Mouse (Mus musculus) neural tube, embryonic 11.5 days (tissue): ENCODE results near the gene En2. TPM values are rescaled to one million over a fixed set of nuclear protein-coding genes. Genes with fewer than 3 reads are reported as not detected.

Source experiments
- ATAC-seq: fragments of 200-750 bp; cut with Nextera tagmentation; 2 replicates; pipeline ENCODE4 v1.8.0; 2017; ENCODE audit warnings: moderate number of reproducible peaks, mild to moderate bottlenecking, moderate TSS enrichment, moderate library complexity; ENCODE audit not compliant: insufficient read depth, low FRiP score, low TSS enrichment
- DNase-seq: peaks from one replicate; pipeline ENCODE4 v3.0.0-alpha.2; 2015; ENCODE audit warnings: low spot score
- H3K27ac ChIP-seq: fragments of 300-500 bp; sonication (generic); 2 replicates; pipeline ENCODE4 v1.5.1; 2014; ENCODE audit warnings: low read depth, mild to moderate bottlenecking, low read length
- H3K27me3 ChIP-seq: fragments of 300-500 bp; sonication (generic); 2 replicates; pipeline ENCODE4 v1.6.1; 2014; ENCODE audit warnings: mild to moderate bottlenecking, low read length, mixed read lengths; ENCODE audit not compliant: control insufficient read depth, insufficient read depth
- H3K36me3 ChIP-seq: fragments of 300-500 bp; sonication (generic); 2 replicates; pipeline ENCODE4 v1.6.1; 2014; ENCODE audit warnings: mild to moderate bottlenecking, low read length, moderate library complexity, mixed read lengths; ENCODE audit not compliant: control insufficient read depth, insufficient read depth
- H3K4me1 ChIP-seq: fragments of 300-500 bp; sonication (generic); 2 replicates; pipeline ENCODE4 v1.6.1; 2014; ENCODE audit warnings: low read length, mixed read lengths; ENCODE audit not compliant: control insufficient read depth, insufficient read depth
- H3K4me2 ChIP-seq: fragments of 300-500 bp; sonication (generic); 2 replicates; pipeline ENCODE4 v1.6.1; 2014; ENCODE audit warnings: low read depth, mild to moderate bottlenecking, moderate library complexity
- H3K4me3 ChIP-seq: fragments of 300-500 bp; sonication (generic); 2 replicates; pipeline ENCODE4 v1.5.1; 2014; ENCODE audit warnings: low read depth, low read length
- H3K9ac ChIP-seq: fragments of 300-500 bp; sonication (generic); 2 replicates; pipeline ENCODE4 v1.6.1; 2014; ENCODE audit warnings: mild to moderate bottlenecking, low read length
- H3K9me3 ChIP-seq: fragments of 300-500 bp; sonication (generic); 2 replicates; pipeline ENCODE4 v1.6.1; 2016; ENCODE audit warnings: low read length; ENCODE audit not compliant: control insufficient read depth
- WGBS: fragments of 180-500 bp; shearing (Covaris S2); extraction: QIAGEN DNeasy Blood & Tissue Kit; methylation state at CpG from one replicate; pipeline ENCODE4 v1.1.7; 2014; 5-methylcytosine and 5-hydroxymethylcytosine counted together
- polyA plus RNA-seq: library from polyadenylated mRNA; unstranded; fragments of >200 nt; fragmentation: Nextera tagmentation; extraction: Ambion mirVana; gene quantifications from 2 replicates; pipeline ENCODE4 v1.2.1, GENCODE M21; 2014

En2 gene
- polyA plus RNA-seq, 1 experiment from 2014 or later = not detected

- 4% methylated on average over 8 of the region's 8 CpGs for WGBS
- Histone ChIP-seq H3K27me3 (peaks cover 97% of the 10 kb centered on the region), H3K4me1 (no peaks in the 10 kb centered on the region), H3K4me2 (no peak overlapping the region), H3K36me3 (no peaks in the 10 kb centered on the region), H3K27ac (no peak overlapping the region), H3K9me3 (no peaks in the 10 kb centered on the region), H3K9ac (no peak overlapping the region), H3K4me3 (no peak overlapping the region)
- DNase-seq (no peak), ATAC-seq (no peak)
These were observed 6.9 kb downstream of the En2 start for GRCm38 (mm10) chr5:28172261-28172920.

GRCm38 (mm10) chr5:28172921-28173670, 7.6 kb downstream of the En2 start:
- no peak overlapping the region for H3K9ac ChIP-seq
- WGBS = 3% methylated on average over 4 of the region's 4 CpGs
- ATAC-seq (no peak), DNase-seq (no peak)
- H3K4me1 ChIP-seq = no peaks in the 10 kb centered on the region
- no peak overlapping the region for H3K4me3 ChIP-seq
- no peak overlapping the region for H3K27ac ChIP-seq
- no peaks in the 10 kb centered on the region for H3K36me3 ChIP-seq
- no peaks in the 10 kb centered on the region for H3K9me3 ChIP-seq
- no peak overlapping the region for H3K4me2 ChIP-seq
- H3K27me3 ChIP-seq = peaks cover 97% of the 10 kb centered on the region

- ATAC-seq = no peak
- no peaks in the 10 kb centered on the region for H3K36me3 ChIP-seq
- H3K4me3 ChIP-seq = no peak overlapping the region
- H3K27ac ChIP-seq = no peak overlapping the region
- DNase-seq = no peak
- H3K9me3 ChIP-seq = no peaks in the 10 kb centered on the region
- H3K4me1 ChIP-seq = no peaks in the 10 kb centered on the region
- no peak overlapping the region for H3K9ac ChIP-seq
- whole genome bisulfite sequencing = 0% methylated on average over 1 of the region's 1 CpGs
- no peak overlapping the region for H3K4me2 ChIP-seq
- H3K27me3 ChIP-seq = peaks cover 97% of the 10 kb centered on the region
These were observed 8.2 kb downstream of the En2 start for GRCm38 (mm10) chr5:28173674-28174073.

- no peak for DNase-seq
- ATAC-seq = no peak
- H3K27ac ChIP-seq = no peak overlapping the region
- H3K9ac ChIP-seq = no peak overlapping the region
- H3K4me2 ChIP-seq = no peak overlapping the region
- H3K4me3 ChIP-seq = no peak overlapping the region
- H3K9me3 ChIP-seq = no peaks in the 10 kb centered on the region
- peaks cover 97% of the 10 kb centered on the region for H3K27me3 ChIP-seq
- under 1% methylated on average over 8 of the region's 9 CpGs for WGBS
- no peaks in the 10 kb centered on the region for H3K36me3 ChIP-seq
- H3K4me1 ChIP-seq = no peaks in the 10 kb centered on the region
These were observed 8.6 kb downstream of the En2 start for GRCm38 (mm10) chr5:28174086-28174485.

GRCm38 (mm10) chr5:28174876-28175569, 9.5 kb downstream of the En2 start:
- H3K4me3 ChIP-seq = no peak overlapping the region
- no peaks in the 10 kb centered on the region for H3K4me1 ChIP-seq
- H3K27ac ChIP-seq = no peak overlapping the region
- no peak for DNase-seq
- 0% methylated on average over 24 of the region's 24 CpGs for WGBS
- no peak overlapping the region for H3K4me2 ChIP-seq
- no peak for ATAC-seq
- H3K27me3 ChIP-seq = peaks cover 96% of the 10 kb centered on the region
- no peak overlapping the region for H3K9ac ChIP-seq
- H3K9me3 ChIP-seq = no peaks in the 10 kb centered on the region
- H3K36me3 ChIP-seq = no peaks in the 10 kb centered on the region

- no peaks in the 10 kb centered on the region for H3K4me1 ChIP-seq
- ATAC-seq (no peak), DNase-seq (no peak)
These were observed 10.1 kb downstream of the En2 start for GRCm38 (mm10) chr5:28175570-28175919.

GRCm38 (mm10) chr5:28176023-28176422, 10.5 kb downstream of the En2 start:
- WGBS = 6% methylated on average over 4 of the region's 4 CpGs
- no peak for ATAC-seq
- H3K27ac ChIP-seq = no peak overlapping the region
- H3K4me3 ChIP-seq = no peak overlapping the region
- H3K27me3 ChIP-seq = peaks cover 91% of the 10 kb centered on the region
- no peak overlapping the region for H3K4me2 ChIP-seq
- no peaks in the 10 kb centered on the region for H3K4me1 ChIP-seq
- no peaks in the 10 kb centered on the region for H3K36me3 ChIP-seq
- DNase-seq = no peak
- no peaks in the 10 kb centered on the region for H3K9me3 ChIP-seq
- no peak overlapping the region for H3K9ac ChIP-seq

More at GRCm38 (mm10) chr5:28175570-28175919, 10.1 kb downstream of the En2 start:
- H3K36me3 ChIP-seq = no peaks in the 10 kb centered on the region
- no peak overlapping the region for H3K4me3 ChIP-seq
- no peak overlapping the region for H3K27ac ChIP-seq
- H3K9ac ChIP-seq = no peak overlapping the region
- peaks cover 95% of the 10 kb centered on the region for H3K27me3 ChIP-seq
- H3K9me3 ChIP-seq = no peaks in the 10 kb centered on the region
- H3K4me2 ChIP-seq = no peak overlapping the region
- WGBS = under 1% methylated on average over 10 of the region's 10 CpGs

- Histone ChIP-seq H3K27me3 (peaks cover 87% of the 10 kb centered on the region), H3K4me1 (no peaks in the 10 kb centered on the region), H3K4me3 (no peak overlapping the region), H3K27ac (no peak overlapping the region), H3K9ac (no peak overlapping the region), H3K4me2 (no peak overlapping the region), H3K9me3 (no peaks in the 10 kb centered on the region), H3K36me3 (no peaks in the 10 kb centered on the region)
- 0% methylated on average over 2 of the region's 2 CpGs for WGBS
- DNase-seq (no peak), ATAC-seq (no peak)
These were observed 11.1 kb downstream of the En2 start for GRCm38 (mm10) chr5:28176585-28176984.
